Mouse (Mus musculus) left cerebral cortex, postnatal 10 days (tissue): ENCODE data around the gene Nell1. TPM values are rescaled to one million over a fixed set of nuclear protein-coding genes. Genes with fewer than 3 reads are reported as not detected.

Experiments used
- DNase-seq, 2 experiments: peaks; one replicate each; pipeline ENCODE4 v3.0.0; 2021 to 2022; ENCODE audit warnings: low spot score in 2 of 2, mixed read lengths in 1 of 2; ENCODE audit errors: extremely low spot score in 1 of 2
- intact Hi-C: fragments of 180-260 bp; cut with DNase I; formaldehyde crosslinking; loops from one replicate; pipeline ENCODE4 v1.15.1; 2025
- total RNA-seq, 2 experiments: library from RNA; stranded (reverse); gene quantifications; 2 replicates each; pipeline ENCODE4 v1.2.3; 2021

Gene Nell1
- total RNA-seq, 2 experiments from 2014 or later = 50.2 to 50.6 TPM

GRCm38 (mm10) chr7:50221849-50222248 is 247.2 kb downstream of the Nell1 start:
- intact Hi-C loops = no loop called here
- no peak for DNase-seq

- intact Hi-C loops = no loop called here
These were observed 252.0 kb downstream of the Nell1 start for GRCm38 (mm10) chr7:50226621-50227020.

GRCm38 (mm10) chr7:50228273-50228672 is 253.6 kb downstream of the Nell1 start:
- intact Hi-C loops = no loop called here
- DNase-seq = no peak

More at GRCm38 (mm10) chr7:50226621-50227020, 252.0 kb downstream of the Nell1 start:
- no peak for DNase-seq

GRCm38 (mm10) chr7:50241213-50241612 is 266.5 kb downstream of the Nell1 start:
- no peak for DNase-seq
- intact Hi-C loops = no loop called here

- intact Hi-C loops = no loop called here
These were observed 267.1 kb downstream of the Nell1 start for GRCm38 (mm10) chr7:50241634-50242273.

GRCm38 (mm10) chr7:50253166-50253565 is 278.5 kb downstream of the Nell1 start:
- intact Hi-C loops = no loop called here
- no peak for DNase-seq

More at GRCm38 (mm10) chr7:50241634-50242273, 267.1 kb downstream of the Nell1 start:
- DNase-seq = peak; percentile 81 to 94

- no peak for DNase-seq
- intact Hi-C loops = no loop called here
These were observed 285.4 kb downstream of the Nell1 start for GRCm38 (mm10) chr7:50260016-50260415.

GRCm38 (mm10) chr7:50295508-50295907 is 320.8 kb downstream of the Nell1 start:
- intact Hi-C loops = no loop called here
- DNase-seq = no peak

- intact Hi-C loops = no loop called here
- no peak for DNase-seq
These were observed 363.6 kb downstream of the Nell1 start for GRCm38 (mm10) chr7:50338226-50338625.

- DNase-seq = no peak
- intact Hi-C loops = no loop called here
These were observed 364.1 kb downstream of the Nell1 start for GRCm38 (mm10) chr7:50338757-50339156.

- DNase-seq = no peak
These were observed 376.9 kb downstream of the Nell1 start for GRCm38 (mm10) chr7:50351564-50351963.

GRCm38 (mm10) chr7:50357213-50357612 is 382.5 kb downstream of the Nell1 start:
- DNase-seq = no peak
- intact Hi-C loops = no loop called here

More at GRCm38 (mm10) chr7:50351564-50351963, 376.9 kb downstream of the Nell1 start:
- intact Hi-C loops = no loop called here

- intact Hi-C loops = no loop called here
- no peak for DNase-seq
These were observed 387.4 kb downstream of the Nell1 start for GRCm38 (mm10) chr7:50362039-50362438.

GRCm38 (mm10) chr7:50374876-50375275 is 400.2 kb downstream of the Nell1 start:
- peak; percentile 35 to 56 for DNase-seq
- intact Hi-C loops = no loop called here

GRCm38 (mm10) chr7:50410421-50410820 is 435.8 kb downstream of the Nell1 start:
- DNase-seq = no peak
- intact Hi-C loops = no loop called here

- intact Hi-C loops = no loop called here
- DNase-seq = no peak
These were observed 445.3 kb downstream of the Nell1 start for GRCm38 (mm10) chr7:50419976-50420375.

- DNase-seq = no peak
- intact Hi-C loops = no loop called here
These were observed 447.9 kb downstream of the Nell1 start for GRCm38 (mm10) chr7:50422422-50423195.

- DNase-seq = no peak
- intact Hi-C loops = no loop called here
These were observed 455.1 kb downstream of the Nell1 start for GRCm38 (mm10) chr7:50429725-50430124.

GRCm38 (mm10) chr7:50441237-50441636 is 466.6 kb downstream of the Nell1 start:
- intact Hi-C loops = no loop called here
- DNase-seq = no peak

GRCm38 (mm10) chr7:50447316-50447715 is 472.7 kb downstream of the Nell1 start:
- no peak for DNase-seq

More at GRCm38 (mm10) chr7:50447316-50447715, 472.7 kb downstream of the Nell1 start:
- intact Hi-C loops = no loop called here
